Mouse (Mus musculus): ENCODE measurements at regions not wholly inside any gene's neighbourhood (a gene's known extent, or its start where the extent isn't known, plus 50 kb on each side); places are given as distances from the start of the nearest gene placed in this dataset.
"Not testable (repeated sequence)": the region's sequence is repeated elsewhere in the genome, so short reads cannot be mapped to it uniquely, and the experiment has no call there.

- no peak for DNase-seq (ENCODE audit: low spot score)
- WGBS: 87% methylated on average over 3 of the region's 3 CpGs
Measured at GRCm38 (mm10) chr6:24322371-24322770, 154.5 kb upstream of the Slc13a1 start.

GRCm38 (mm10) chr6:24318862-24319261 is 151.0 kb upstream of the Slc13a1 start:
- H3K9me3 ChIP-seq: no peaks in the 10 kb centered on the region
- 87% methylated on average over 2 of the region's 2 CpGs for WGBS
- no peak overlapping the region for H3K4me3 ChIP-seq
- no peak for DNase-seq (ENCODE audit: low spot score)
- no peaks in the 10 kb centered on the region for H3K4me1 ChIP-seq (replicated peaks)
- no peaks in the 10 kb centered on the region for H3K27me3 ChIP-seq (ENCODE audit: insufficient read depth, poor library complexity, severe bottlenecking)
- H3K36me3 ChIP-seq: no peaks in the 10 kb centered on the region
- H3K27ac ChIP-seq: no peak overlapping the region

More at GRCm38 (mm10) chr6:24322371-24322770, 154.5 kb upstream of the Slc13a1 start:
- no peaks in the 10 kb centered on the region for H3K4me1 ChIP-seq (replicated peaks)
- H3K27ac ChIP-seq: no peak overlapping the region
- no peaks in the 10 kb centered on the region for H3K27me3 ChIP-seq (ENCODE audit: insufficient read depth, poor library complexity, severe bottlenecking)
- no peaks in the 10 kb centered on the region for H3K36me3 ChIP-seq
- no peaks in the 10 kb centered on the region for H3K9me3 ChIP-seq
- no peak overlapping the region for H3K4me3 ChIP-seq

GRCm38 (mm10) chr6:24310675-24311074 is 142.8 kb upstream of the Slc13a1 start:
- Histone ChIP-seq H3K4me1 (replicated peaks) (no peaks in the 10 kb centered on the region), H3K36me3 (no peaks in the 10 kb centered on the region), H3K9me3 (no peaks in the 10 kb centered on the region), H3K4me3 (no peak overlapping the region), H3K27me3 (ENCODE audit: insufficient read depth, poor library complexity, severe bottlenecking) (no peaks in the 10 kb centered on the region), H3K27ac (no peak overlapping the region)
- WGBS: 88% methylated on average over 2 of the region's 2 CpGs
- no peak for DNase-seq (ENCODE audit: low spot score)

GRCm38 (mm10) chr6:24309810-24310209 is 141.9 kb upstream of the Slc13a1 start:
- no peaks in the 10 kb centered on the region for H3K36me3 ChIP-seq
- DNase-seq (ENCODE audit: low spot score): no peak
- H3K27me3 ChIP-seq (ENCODE audit: insufficient read depth, poor library complexity, severe bottlenecking): no peaks in the 10 kb centered on the region
- H3K9me3 ChIP-seq: no peaks in the 10 kb centered on the region
- 93% methylated on average over 1 of the region's 1 CpGs for WGBS
- H3K27ac ChIP-seq: no peak overlapping the region
- no peak overlapping the region for H3K4me3 ChIP-seq
- no peaks in the 10 kb centered on the region for H3K4me1 ChIP-seq (replicated peaks)

GRCm38 (mm10) chr6:24301681-24302080 is 133.8 kb upstream of the Slc13a1 start:
- Histone ChIP-seq H3K27ac (no peak overlapping the region), H3K36me3 (no peaks in the 10 kb centered on the region), H3K9me3 (no peaks in the 10 kb centered on the region), H3K4me1 (replicated peaks) (no peaks in the 10 kb centered on the region), H3K27me3 (ENCODE audit: insufficient read depth, poor library complexity, severe bottlenecking) (no peaks in the 10 kb centered on the region), H3K4me3 (no peak overlapping the region)
- no peak for DNase-seq (ENCODE audit: low spot score)
- WGBS: 84% methylated on average over 4 of the region's 4 CpGs

- Histone ChIP-seq H3K27me3 (ENCODE audit: insufficient read depth, poor library complexity, severe bottlenecking) (no peaks in the 10 kb centered on the region), H3K9me3 (no peaks in the 10 kb centered on the region), H3K27ac (no peak overlapping the region), H3K4me1 (replicated peaks) (no peaks in the 10 kb centered on the region), H3K36me3 (no peaks in the 10 kb centered on the region), H3K4me3 (no peak overlapping the region)
- 77% methylated on average over 2 of the region's 2 CpGs for WGBS
- DNase-seq (ENCODE audit: low spot score): no peak
Measured at GRCm38 (mm10) chr6:24301146-24301545, 133.3 kb upstream of the Slc13a1 start.

- Histone ChIP-seq H3K4me3 (no peak overlapping the region), H3K27ac (no peak overlapping the region), H3K9me3 (no peaks in the 10 kb centered on the region), H3K4me1 (replicated peaks) (no peaks in the 10 kb centered on the region), H3K36me3 (no peaks in the 10 kb centered on the region), H3K27me3 (ENCODE audit: insufficient read depth, poor library complexity, severe bottlenecking) (no peaks in the 10 kb centered on the region)
- 95% methylated on average over 5 of the region's 5 CpGs for WGBS
- DNase-seq (ENCODE audit: low spot score): no peak
Measured at GRCm38 (mm10) chr6:24298562-24299212, 130.8 kb upstream of the Slc13a1 start.

- not testable (repeated sequence) for DNase-seq (ENCODE audit: low spot score); H3K27me3 ChIP-seq (ENCODE audit: insufficient read depth, poor library complexity, severe bottlenecking); H3K36me3 ChIP-seq; H3K4me1 ChIP-seq (replicated peaks); H3K4me3 ChIP-seq; H3K9me3 ChIP-seq; H3K27ac ChIP-seq
- 79% methylated on average over 2 of the region's 2 CpGs for WGBS
Measured at GRCm38 (mm10) chr6:24288757-24289156, 120.9 kb upstream of the Slc13a1 start.

- no peaks in the 10 kb centered on the region for H3K9me3 ChIP-seq
- DNase-seq (ENCODE audit: low spot score): no peak
- 86% methylated on average over 5 of the region's 5 CpGs for WGBS
- no peak overlapping the region for H3K4me3 ChIP-seq
- no peaks in the 10 kb centered on the region for H3K27me3 ChIP-seq (ENCODE audit: insufficient read depth, poor library complexity, severe bottlenecking)
- H3K4me1 ChIP-seq (replicated peaks): no peaks in the 10 kb centered on the region
- H3K27ac ChIP-seq: no peak overlapping the region
- no peaks in the 10 kb centered on the region for H3K36me3 ChIP-seq
Measured at GRCm38 (mm10) chr6:24272821-24273220, 104.9 kb upstream of the Slc13a1 start.

- Histone ChIP-seq H3K27ac (no peak overlapping the region), H3K36me3 (no peaks in the 10 kb centered on the region), H3K4me3 (no peak overlapping the region), H3K4me1 (replicated peaks) (no peaks in the 10 kb centered on the region), H3K27me3 (ENCODE audit: insufficient read depth, poor library complexity, severe bottlenecking) (no peaks in the 10 kb centered on the region), H3K9me3 (no peaks in the 10 kb centered on the region)
- WGBS: 87% methylated on average over 3 of the region's 3 CpGs
- DNase-seq (ENCODE audit: low spot score): no peak
Measured at GRCm38 (mm10) chr6:24269633-24270032, 101.7 kb upstream of the Slc13a1 start.

- Histone ChIP-seq H3K9me3 (no peaks in the 10 kb centered on the region), H3K27me3 (ENCODE audit: insufficient read depth, poor library complexity, severe bottlenecking) (no peaks in the 10 kb centered on the region), H3K27ac (no peak overlapping the region), H3K36me3 (no peaks in the 10 kb centered on the region), H3K4me3 (no peak overlapping the region), H3K4me1 (replicated peaks) (no peaks in the 10 kb centered on the region)
- DNase-seq (ENCODE audit: low spot score): no peak
- 91% methylated on average over 4 of the region's 4 CpGs for WGBS
Measured at GRCm38 (mm10) chr6:24263796-24264195, 95.9 kb upstream of the Slc13a1 start.

GRCm38 (mm10) chr6:24262578-24262977 is 94.7 kb upstream of the Slc13a1 start:
- DNase-seq (ENCODE audit: low spot score): no peak
- H3K9me3 ChIP-seq: no peaks in the 10 kb centered on the region
- no peaks in the 10 kb centered on the region for H3K4me1 ChIP-seq (replicated peaks)
- WGBS: 86% methylated on average over 5 of the region's 5 CpGs
- no peaks in the 10 kb centered on the region for H3K36me3 ChIP-seq
- H3K4me3 ChIP-seq: no peak overlapping the region
- H3K27me3 ChIP-seq (ENCODE audit: insufficient read depth, poor library complexity, severe bottlenecking): no peaks in the 10 kb centered on the region
- no peak overlapping the region for H3K27ac ChIP-seq

GRCm38 (mm10) chr6:24245591-24245990 is 77.7 kb upstream of the Slc13a1 start:
- H3K27ac ChIP-seq: no peak overlapping the region
- H3K4me1 ChIP-seq (replicated peaks): no peaks in the 10 kb centered on the region
- H3K9me3 ChIP-seq: no peaks in the 10 kb centered on the region
- no peaks in the 10 kb centered on the region for H3K36me3 ChIP-seq
- no peak for DNase-seq (ENCODE audit: low spot score)
- H3K4me3 ChIP-seq: no peak overlapping the region
- no peaks in the 10 kb centered on the region for H3K27me3 ChIP-seq (ENCODE audit: insufficient read depth, poor library complexity, severe bottlenecking)
- 91% methylated on average over 1 of the region's 1 CpGs for WGBS

GRCm38 (mm10) chr6:24238541-24238940 is 70.6 kb upstream of the Slc13a1 start:
- H3K9me3 ChIP-seq: no peaks in the 10 kb centered on the region
- WGBS: 43% methylated on average over 1 of the region's 1 CpGs
- H3K27me3 ChIP-seq (ENCODE audit: insufficient read depth, poor library complexity, severe bottlenecking): no peaks in the 10 kb centered on the region
- DNase-seq (ENCODE audit: low spot score): no peak
- H3K4me1 ChIP-seq (replicated peaks): no peaks in the 10 kb centered on the region
- no peaks in the 10 kb centered on the region for H3K36me3 ChIP-seq
- H3K4me3 ChIP-seq: no peak overlapping the region
- H3K27ac ChIP-seq: no peak overlapping the region

Data from hindbrain, embryonic 10.5 days (tissue).